Mouse (Mus musculus): ENCODE results near the gene Platr17. TPM values are rescaled to one million over a fixed set of nuclear protein-coding genes. Genes with fewer than 3 reads are reported as not detected.

Platr17 gene
- polyA plus RNA-seq, 1 experiment = not detected

GRCm38 (mm10) chr17:33918293-33919203 is 13.6 kb downstream of the Platr17 start:
- Histone ChIP-seq H3K36me3 (ENCODE audit: control insufficient read depth, insufficient read depth, low read length) (peaks cover 4% of the 10 kb centered on the region; the same call in 1 of the 2 replicates), H3K4me3 (ENCODE audit: control insufficient read depth, low read depth, low read length) (peak overlapping the region; percentile 92), H3K4me1 (ENCODE audit: control insufficient read depth, insufficient read depth, low read length) (peaks cover 43% of the 10 kb centered on the region), H3K27ac (ENCODE audit: control insufficient read depth, insufficient read depth, low read depth, low read length) (peak overlapping the region; percentile 63), H3K27me3 (ENCODE audit: control insufficient read depth, insufficient read depth, low read length) (no peaks in the 10 kb centered on the region)
- TF ChIP-seq CTCF (IDR thresholded peaks at IDR 0.05; ENCODE audit: control insufficient read depth, insufficient read depth, insufficient replicate concordance, low read depth, low read length) = no peak
- TF ChIP-seq POLR2A (IDR thresholded peaks at IDR 0.05; ENCODE audit: control insufficient read depth, low read depth, low read length) = no peak; the same call in 1 of the 2 replicates

DNA sequence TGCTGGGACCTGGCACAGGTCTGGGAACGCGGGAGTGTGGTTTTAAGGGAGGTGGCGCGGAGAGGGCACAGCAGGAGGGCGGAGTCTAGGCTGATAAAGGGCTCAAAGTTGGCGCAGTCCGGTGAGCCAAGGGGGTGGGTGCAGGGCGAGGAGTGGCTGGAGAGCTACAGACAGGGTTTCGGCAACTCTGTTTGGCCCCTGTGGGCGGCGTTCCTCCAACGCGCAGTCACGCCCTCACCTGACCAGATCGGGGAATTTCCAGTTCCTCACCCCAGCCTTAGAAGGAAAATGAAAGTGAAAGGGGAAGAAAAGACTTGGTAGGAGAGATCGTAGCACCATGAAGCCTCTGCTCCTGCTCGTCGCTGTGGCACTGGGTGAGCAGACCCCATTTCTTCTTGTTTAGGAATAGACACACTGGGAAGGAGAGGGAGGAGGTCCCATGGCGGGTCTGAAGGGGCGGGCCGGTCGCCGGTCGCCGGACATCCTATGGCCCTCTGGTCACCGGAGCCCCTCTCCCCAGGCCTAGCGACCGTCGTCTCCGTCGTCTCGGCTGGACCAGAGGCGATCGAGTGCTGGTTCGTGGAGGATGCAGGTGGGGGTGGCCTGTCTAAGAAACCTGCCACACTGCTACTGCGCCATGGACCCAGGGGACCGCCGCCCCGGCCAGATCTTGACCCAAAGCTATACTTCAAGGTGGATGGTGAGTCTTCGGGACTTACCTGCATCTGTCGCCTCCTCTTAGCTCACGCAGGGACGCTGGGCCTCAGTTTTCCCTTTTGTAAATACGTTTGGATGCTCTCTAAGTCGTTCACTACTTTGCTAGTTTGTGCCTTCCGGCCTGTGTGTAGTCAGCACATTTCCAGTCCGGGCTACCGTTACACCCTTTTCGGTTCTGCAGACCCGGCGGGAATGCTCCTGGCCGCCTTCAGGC is 14.7 kb downstream of the Platr17 start:
- Histone ChIP-seq H3K4me3 (ENCODE audit: control insufficient read depth, low read depth, low read length) (peak overlapping the region; percentile 92), H3K36me3 (ENCODE audit: control insufficient read depth, insufficient read depth, low read length) (peaks cover 2% of the 10 kb centered on the region; the same call in 1 of the 2 replicates), H3K4me1 (ENCODE audit: control insufficient read depth, insufficient read depth, low read length) (peaks cover 43% of the 10 kb centered on the region), H3K27ac (ENCODE audit: control insufficient read depth, insufficient read depth, low read depth, low read length) (peak overlapping the region; percentile 88), H3K27me3 (ENCODE audit: control insufficient read depth, insufficient read depth, low read length) (no peaks in the 10 kb centered on the region)
- TF ChIP-seq POLR2A (IDR thresholded peaks at IDR 0.05; ENCODE audit: control insufficient read depth, low read depth, low read length) (peak; percentile 20; the same call in 1 of the 2 replicates), CTCF (IDR thresholded peaks at IDR 0.05; ENCODE audit: control insufficient read depth, insufficient read depth, insufficient replicate concordance, low read depth, low read length) (no peak)

- Histone ChIP-seq H3K27ac (ENCODE audit: control insufficient read depth, insufficient read depth, low read depth, low read length) (peak overlapping the region; percentile 88), H3K27me3 (ENCODE audit: control insufficient read depth, insufficient read depth, low read length) (no peaks in the 10 kb centered on the region), H3K4me3 (ENCODE audit: control insufficient read depth, low read depth, low read length) (peak overlapping the region; percentile 92), H3K36me3 (ENCODE audit: control insufficient read depth, insufficient read depth, low read length) (no peaks in the 10 kb centered on the region), H3K4me1 (ENCODE audit: control insufficient read depth, insufficient read depth, low read length) (peaks cover 38% of the 10 kb centered on the region)
- TF ChIP-seq CTCF (IDR thresholded peaks at IDR 0.05; ENCODE audit: control insufficient read depth, insufficient read depth, insufficient replicate concordance, low read depth, low read length) = peak; percentile 85
- peak; percentile 44 for TF ChIP-seq POLR2A (IDR thresholded peaks at IDR 0.05; ENCODE audit: control insufficient read depth, low read depth, low read length)
Observed at GRCm38 (mm10) chr17:33920282-33921097, 15.6 kb downstream of the Platr17 start.

DNA sequence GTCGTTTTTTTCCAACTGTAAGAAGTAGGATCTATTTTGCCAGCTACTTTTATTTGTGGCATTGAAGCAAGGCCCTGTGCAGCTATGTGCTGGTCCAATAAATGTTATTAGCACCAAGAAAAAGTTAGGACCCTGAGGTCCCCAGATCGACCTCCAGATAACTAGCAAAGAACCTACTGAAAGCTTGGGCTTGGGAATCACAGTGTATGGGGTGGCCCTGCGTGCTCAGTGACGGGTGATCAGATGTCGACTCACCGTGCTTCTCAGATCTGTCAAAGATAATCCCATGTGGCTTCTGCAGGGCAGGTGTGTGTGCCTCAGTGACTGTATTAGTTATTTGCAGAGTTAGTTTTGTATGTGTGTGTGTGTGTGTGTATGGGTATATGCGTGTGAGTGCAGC is 16.4 kb downstream of the Platr17 start:
- no peaks in the 10 kb centered on the region for H3K27me3 ChIP-seq (ENCODE audit: control insufficient read depth, insufficient read depth, low read length)
- H3K36me3 ChIP-seq (ENCODE audit: control insufficient read depth, insufficient read depth, low read length) = no peaks in the 10 kb centered on the region
- H3K27ac ChIP-seq (ENCODE audit: control insufficient read depth, insufficient read depth, low read depth, low read length) = no peak overlapping the region
- TF ChIP-seq POLR2A (IDR thresholded peaks at IDR 0.05; ENCODE audit: control insufficient read depth, low read depth, low read length) (no peak), CTCF (IDR thresholded peaks at IDR 0.05; ENCODE audit: control insufficient read depth, insufficient read depth, insufficient replicate concordance, low read depth, low read length) (no peak)
- peaks cover 38% of the 10 kb centered on the region for H3K4me1 ChIP-seq (ENCODE audit: control insufficient read depth, insufficient read depth, low read length)
- H3K4me3 ChIP-seq (ENCODE audit: control insufficient read depth, low read depth, low read length) = peak overlapping the region; percentile 92

- no peaks in the 10 kb centered on the region for H3K27me3 ChIP-seq (ENCODE audit: control insufficient read depth, insufficient read depth, low read length)
- H3K4me3 ChIP-seq (ENCODE audit: control insufficient read depth, low read depth, low read length) = no peak overlapping the region
- TF ChIP-seq CTCF (IDR thresholded peaks at IDR 0.05; ENCODE audit: control insufficient read depth, insufficient read depth, insufficient replicate concordance, low read depth, low read length) (peak; percentile 54; the same call in 1 of the 2 replicates), POLR2A (IDR thresholded peaks at IDR 0.05; ENCODE audit: control insufficient read depth, low read depth, low read length) (no peak)
- no peaks in the 10 kb centered on the region for H3K36me3 ChIP-seq (ENCODE audit: control insufficient read depth, insufficient read depth, low read length)
- no peak overlapping the region for H3K27ac ChIP-seq (ENCODE audit: control insufficient read depth, insufficient read depth, low read depth, low read length)
- peaks cover 7% of the 10 kb centered on the region for H3K4me1 ChIP-seq (ENCODE audit: control insufficient read depth, insufficient read depth, low read length)
Observed at GRCm38 (mm10) chr17:33924577-33925283, 19.8 kb downstream of the Platr17 start.

All from testis, adult 2 months (tissue).